Mouse (Mus musculus): Measurements from ENCODE around the gene Stx18. TPM values are rescaled to one million over a fixed set of nuclear protein-coding genes. Genes with fewer than 3 reads are reported as not detected.

Gene Stx18
- polyA plus RNA-seq, 1 experiment from 2014 or later = 32.6 TPM

- H3K36me3 ChIP-seq (ENCODE audit: control insufficient read depth, insufficient read depth, low read length) = no peaks in the 10 kb centered on the region
- no peak overlapping the region for H3K9ac ChIP-seq (ENCODE audit: low read depth, low read length)
- H3K4me3 ChIP-seq (ENCODE audit: low read depth, low read length) = no peak overlapping the region
- no peak overlapping the region for H3K4me2 ChIP-seq (ENCODE audit: low read length)
- H3K9me3 ChIP-seq (replicated peaks; ENCODE audit: control insufficient read depth, low read length, poor library complexity, severe bottlenecking) = no peaks in the 10 kb centered on the region
- no peaks in the 10 kb centered on the region for H3K27me3 ChIP-seq (ENCODE audit: control insufficient read depth, insufficient read depth, low read depth, low read length)
- no peaks in the 10 kb centered on the region; the same call in 1 of the 2 replicates for H3K4me1 ChIP-seq (ENCODE audit: control insufficient read depth, insufficient read depth, low read length)
- 16% methylated on average over 5 of the region's 5 CpGs for WGBS
- no peak overlapping the region for H3K27ac ChIP-seq (ENCODE audit: low read length)
- no peak for ATAC-seq
These were observed 26.2 kb downstream of the Stx18 start for GRCm38 (mm10) chr5:38064701-38065100.

DNA sequence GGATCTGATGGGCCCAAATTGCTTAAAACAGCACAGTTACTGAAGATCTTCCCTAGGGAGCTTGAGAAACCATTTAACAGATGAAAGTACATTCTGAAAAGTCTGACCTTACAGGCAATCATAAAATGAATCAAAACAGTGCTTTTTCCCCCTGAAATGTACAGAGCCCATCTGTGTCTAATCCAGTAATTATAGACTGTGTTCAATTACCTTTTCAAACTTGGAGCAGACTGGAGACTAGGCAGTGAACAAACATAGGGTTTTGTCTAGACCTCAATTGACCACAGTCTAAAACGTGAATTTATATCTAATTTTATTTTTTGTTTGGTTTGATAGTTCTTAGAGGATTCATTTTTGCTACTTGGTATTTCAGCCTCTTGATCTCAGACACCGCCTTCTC is 26.9 kb downstream of the Stx18 start:
- 19% methylated on average over 2 of the region's 2 CpGs for whole genome bisulfite sequencing

DNA sequence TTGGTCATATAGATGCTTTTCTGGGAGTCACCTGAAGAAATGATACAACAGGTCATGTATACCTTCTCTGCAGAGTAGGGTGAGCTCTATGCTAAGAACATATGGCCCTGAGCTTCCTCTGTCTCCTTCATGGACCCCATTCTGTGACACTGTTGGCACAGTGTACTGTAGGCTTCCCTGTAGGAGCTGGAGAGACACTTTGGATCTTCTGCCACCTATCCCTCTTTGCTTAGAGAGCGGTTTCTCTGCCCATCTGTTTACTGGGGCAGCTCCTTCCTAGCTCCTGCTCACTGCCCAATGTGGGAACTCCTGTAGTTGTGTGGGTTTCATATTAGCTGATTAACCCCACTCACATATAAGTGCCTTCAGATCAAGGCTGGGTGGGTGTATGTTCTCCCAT is 28.1 kb downstream of the Stx18 start:
- ATAC-seq = no peak
- Histone ChIP-seq H3K4me2 (ENCODE audit: low read length) (no peak overlapping the region), H3K4me1 (ENCODE audit: control insufficient read depth, insufficient read depth, low read length) (no peaks in the 10 kb centered on the region; the same call in 1 of the 2 replicates), H3K9me3 (replicated peaks; ENCODE audit: control insufficient read depth, low read length, poor library complexity, severe bottlenecking) (no peaks in the 10 kb centered on the region), H3K9ac (ENCODE audit: low read depth, low read length) (no peak overlapping the region), H3K27me3 (ENCODE audit: control insufficient read depth, insufficient read depth, low read depth, low read length) (no peaks in the 10 kb centered on the region), H3K36me3 (ENCODE audit: control insufficient read depth, insufficient read depth, low read length) (no peaks in the 10 kb centered on the region), H3K4me3 (ENCODE audit: low read depth, low read length) (no peak overlapping the region), H3K27ac (ENCODE audit: low read length) (no peak overlapping the region)
- 88% methylated on average over 1 of the region's 1 CpGs for WGBS

More for the DNA sequence above, 26.9 kb downstream of the Stx18 start:
- Histone ChIP-seq H3K9ac (ENCODE audit: low read depth, low read length) (no peak overlapping the region), H3K4me2 (ENCODE audit: low read length) (no peak overlapping the region), H3K36me3 (ENCODE audit: control insufficient read depth, insufficient read depth, low read length) (no peaks in the 10 kb centered on the region), H3K4me3 (ENCODE audit: low read depth, low read length) (no peak overlapping the region), H3K4me1 (ENCODE audit: control insufficient read depth, insufficient read depth, low read length) (no peaks in the 10 kb centered on the region; the same call in 1 of the 2 replicates), H3K9me3 (replicated peaks; ENCODE audit: control insufficient read depth, low read length, poor library complexity, severe bottlenecking) (no peaks in the 10 kb centered on the region), H3K27ac (ENCODE audit: low read length) (no peak overlapping the region), H3K27me3 (ENCODE audit: control insufficient read depth, insufficient read depth, low read depth, low read length) (no peaks in the 10 kb centered on the region)
- no peak for ATAC-seq

DNA sequence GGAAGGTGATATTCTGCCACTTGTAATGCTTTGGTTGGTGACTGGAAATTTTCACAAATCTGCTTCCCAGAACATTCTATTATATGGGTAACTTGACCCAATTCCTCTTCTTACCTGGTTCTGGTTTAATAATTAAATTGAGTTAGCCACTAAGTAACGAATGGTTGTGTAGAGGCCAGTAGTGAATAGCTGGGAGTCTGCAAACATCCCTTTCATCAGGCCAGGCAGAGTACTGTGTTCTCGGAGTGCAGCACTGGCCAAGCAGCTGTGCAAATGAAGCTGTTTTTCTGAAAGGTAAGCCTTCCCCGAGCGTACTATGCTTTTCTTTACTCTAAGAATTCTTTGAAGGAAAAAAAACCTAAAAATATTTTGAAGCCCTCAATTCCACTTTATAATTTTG is 37.8 kb downstream of the Stx18 start:
- Histone ChIP-seq H3K4me1 (ENCODE audit: control insufficient read depth, insufficient read depth, low read length) (peaks cover 3% of the 10 kb centered on the region; the same call in 1 of the 2 replicates), H3K9ac (ENCODE audit: low read depth, low read length) (no peak overlapping the region), H3K4me3 (ENCODE audit: low read depth, low read length) (no peak overlapping the region), H3K36me3 (ENCODE audit: control insufficient read depth, insufficient read depth, low read length) (no peaks in the 10 kb centered on the region), H3K4me2 (ENCODE audit: low read length) (no peak overlapping the region), H3K9me3 (replicated peaks; ENCODE audit: control insufficient read depth, low read length, poor library complexity, severe bottlenecking) (no peaks in the 10 kb centered on the region), H3K27ac (ENCODE audit: low read length) (no peak overlapping the region), H3K27me3 (ENCODE audit: control insufficient read depth, insufficient read depth, low read depth, low read length) (no peaks in the 10 kb centered on the region)
- WGBS = 45% methylated on average over 4 of the region's 4 CpGs
- ATAC-seq = no peak

GRCm38 (mm10) chr5:38078575-38078974 is 40.0 kb downstream of the Stx18 start:
- no peak for ATAC-seq
- no peak overlapping the region for H3K4me3 ChIP-seq (ENCODE audit: low read depth, low read length)
- no peaks in the 10 kb centered on the region for H3K36me3 ChIP-seq (ENCODE audit: control insufficient read depth, insufficient read depth, low read length)
- peaks cover 3% of the 10 kb centered on the region; the same call in 1 of the 2 replicates for H3K4me1 ChIP-seq (ENCODE audit: control insufficient read depth, insufficient read depth, low read length)
- H3K9ac ChIP-seq (ENCODE audit: low read depth, low read length) = no peak overlapping the region
- H3K9me3 ChIP-seq (replicated peaks; ENCODE audit: control insufficient read depth, low read length, poor library complexity, severe bottlenecking) = no peaks in the 10 kb centered on the region
- H3K27ac ChIP-seq (ENCODE audit: low read length) = no peak overlapping the region
- no peak overlapping the region for H3K4me2 ChIP-seq (ENCODE audit: low read length)
- WGBS = 67% methylated on average over 3 of the region's 3 CpGs
- no peaks in the 10 kb centered on the region for H3K27me3 ChIP-seq (ENCODE audit: control insufficient read depth, insufficient read depth, low read depth, low read length)

GRCm38 (mm10) chr5:38080472-38080871 is 41.9 kb downstream of the Stx18 start:
- H3K4me2 ChIP-seq (ENCODE audit: low read length) = no peak overlapping the region
- H3K27ac ChIP-seq (ENCODE audit: low read length) = no peak overlapping the region
- H3K36me3 ChIP-seq (ENCODE audit: control insufficient read depth, insufficient read depth, low read length) = no peaks in the 10 kb centered on the region
- no peak for ATAC-seq
- H3K9ac ChIP-seq (ENCODE audit: low read depth, low read length) = no peak overlapping the region
- no peaks in the 10 kb centered on the region for H3K9me3 ChIP-seq (replicated peaks; ENCODE audit: control insufficient read depth, low read length, poor library complexity, severe bottlenecking)
- no peaks in the 10 kb centered on the region for H3K27me3 ChIP-seq (ENCODE audit: control insufficient read depth, insufficient read depth, low read depth, low read length)
- no peak overlapping the region for H3K4me3 ChIP-seq (ENCODE audit: low read depth, low read length)
- 97% methylated on average over 1 of the region's 1 CpGs for WGBS
- H3K4me1 ChIP-seq (ENCODE audit: control insufficient read depth, insufficient read depth, low read length) = peaks cover 3% of the 10 kb centered on the region; the same call in 1 of the 2 replicates

- no peak overlapping the region for H3K4me2 ChIP-seq (ENCODE audit: low read length)
- H3K27ac ChIP-seq (ENCODE audit: low read length) = no peak overlapping the region
- H3K4me3 ChIP-seq (ENCODE audit: low read depth, low read length) = no peak overlapping the region
- no peaks in the 10 kb centered on the region for H3K27me3 ChIP-seq (ENCODE audit: control insufficient read depth, insufficient read depth, low read depth, low read length)
- WGBS = 69% methylated on average over 3 of the region's 3 CpGs
- H3K9me3 ChIP-seq (replicated peaks; ENCODE audit: control insufficient read depth, low read length, poor library complexity, severe bottlenecking) = no peaks in the 10 kb centered on the region
- H3K36me3 ChIP-seq (ENCODE audit: control insufficient read depth, insufficient read depth, low read length) = no peaks in the 10 kb centered on the region
- no peak for ATAC-seq
- peaks cover 3% of the 10 kb centered on the region; the same call in 1 of the 2 replicates for H3K4me1 ChIP-seq (ENCODE audit: control insufficient read depth, insufficient read depth, low read length)
- H3K9ac ChIP-seq (ENCODE audit: low read depth, low read length) = no peak overlapping the region
These were observed 44.0 kb downstream of the Stx18 start for GRCm38 (mm10) chr5:38082589-38082988.

DNA sequence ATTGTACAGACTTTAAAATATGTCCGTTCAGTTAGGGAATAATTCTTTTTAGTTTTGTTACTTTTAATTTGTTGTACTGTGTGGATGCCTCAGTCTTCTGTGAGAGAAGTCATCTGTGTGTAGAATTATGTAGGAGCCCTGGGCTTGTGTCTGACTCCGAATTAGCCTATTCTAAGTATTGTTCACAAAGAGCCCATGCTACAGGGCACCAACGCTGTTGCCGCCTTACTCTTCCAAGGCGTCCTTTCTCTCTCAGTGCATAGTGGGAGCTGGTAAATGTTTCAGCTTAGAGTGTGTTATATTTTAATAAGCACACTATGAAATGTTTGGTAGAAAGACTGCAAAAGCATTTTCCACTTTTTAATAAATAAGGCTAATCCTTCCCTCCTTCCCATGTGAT is 44.8 kb downstream of the Stx18 start:
- peaks cover 3% of the 10 kb centered on the region; the same call in 1 of the 2 replicates for H3K4me1 ChIP-seq (ENCODE audit: control insufficient read depth, insufficient read depth, low read length)
- ATAC-seq = no peak
- no peak overlapping the region for H3K27ac ChIP-seq (ENCODE audit: low read length)
- 30% methylated on average over 5 of the region's 5 CpGs for WGBS
- no peak overlapping the region for H3K4me2 ChIP-seq (ENCODE audit: low read length)
- H3K36me3 ChIP-seq (ENCODE audit: control insufficient read depth, insufficient read depth, low read length) = no peaks in the 10 kb centered on the region
- no peak overlapping the region for H3K4me3 ChIP-seq (ENCODE audit: low read depth, low read length)
- H3K9ac ChIP-seq (ENCODE audit: low read depth, low read length) = no peak overlapping the region
- no peaks in the 10 kb centered on the region for H3K27me3 ChIP-seq (ENCODE audit: control insufficient read depth, insufficient read depth, low read depth, low read length)
- H3K9me3 ChIP-seq (replicated peaks; ENCODE audit: control insufficient read depth, low read length, poor library complexity, severe bottlenecking) = no peaks in the 10 kb centered on the region

- Histone ChIP-seq H3K9me3 (replicated peaks; ENCODE audit: control insufficient read depth, low read length, poor library complexity, severe bottlenecking) (no peaks in the 10 kb centered on the region), H3K27ac (ENCODE audit: low read length) (no peak overlapping the region), H3K4me1 (ENCODE audit: control insufficient read depth, insufficient read depth, low read length) (peaks cover 3% of the 10 kb centered on the region; the same call in 1 of the 2 replicates), H3K4me3 (ENCODE audit: low read depth, low read length) (no peak overlapping the region), H3K27me3 (ENCODE audit: control insufficient read depth, insufficient read depth, low read depth, low read length) (no peaks in the 10 kb centered on the region), H3K9ac (ENCODE audit: low read depth, low read length) (no peak overlapping the region), H3K36me3 (ENCODE audit: control insufficient read depth, insufficient read depth, low read length) (no peaks in the 10 kb centered on the region), H3K4me2 (ENCODE audit: low read length) (no peak overlapping the region)
- no peak for ATAC-seq
- 20% methylated on average over 8 of the region's 8 CpGs for WGBS
These were observed 46.1 kb downstream of the Stx18 start for GRCm38 (mm10) chr5:38084616-38085015.

Data from midbrain, embryonic 16.5 days (tissue).